Mouse (Mus musculus) hindbrain, embryonic 13.5 days (tissue): ENCODE measurements around the gene Gbf1. TPM values are rescaled to one million over a fixed set of nuclear protein-coding genes. Genes with fewer than 3 reads are reported as not detected.

Experiments used
- ATAC-seq: fragments of 200-750 bp; cut with Nextera tagmentation; 2 replicates; pipeline ENCODE4 v1.8.0; 2017; ENCODE audit warnings: moderate TSS enrichment; ENCODE audit not compliant: low FRiP score
- H3K27ac ChIP-seq: fragments of 300-500 bp; sonication (generic); 2 replicates; pipeline ENCODE4 v1.5.1; 2015; ENCODE audit warnings: inconsistent platforms, mild to moderate bottlenecking, moderate library complexity
- H3K27me3 ChIP-seq: fragments of 300-500 bp; sonication (generic); 2 replicates; pipeline ENCODE4 v1.6.1; 2015; ENCODE audit warnings: mild to moderate bottlenecking, inconsistent platforms
- H3K36me3 ChIP-seq: fragments of 300-500 bp; sonication (generic); 2 replicates; pipeline ENCODE4 v1.6.1; 2015; ENCODE audit warnings: mild to moderate bottlenecking, inconsistent platforms
- H3K4me1 ChIP-seq: fragments of 300-500 bp; sonication (generic); replicated peaks from 2 replicates; pipeline ENCODE4 v1.6.1; 2015; ENCODE audit warnings: inconsistent platforms
- H3K4me2 ChIP-seq: fragments of 300-500 bp; sonication (generic); 2 replicates; pipeline ENCODE4 v1.6.1; 2015; ENCODE audit warnings: inconsistent platforms, mild to moderate bottlenecking, moderate library complexity
- H3K4me3 ChIP-seq: fragments of 300-500 bp; sonication (generic); 2 replicates; pipeline ENCODE4 v1.5.1; 2015; ENCODE audit warnings: mild to moderate bottlenecking, inconsistent platforms
- H3K9ac ChIP-seq: fragments of 300-500 bp; sonication (generic); 2 replicates; pipeline ENCODE4 v1.6.1; 2015; ENCODE audit warnings: mild to moderate bottlenecking, inconsistent platforms
- H3K9me3 ChIP-seq: fragments of 300-500 bp; sonication (generic); 2 replicates; pipeline ENCODE4 v1.6.1; 2016; ENCODE audit warnings: inconsistent platforms
- WGBS: fragments of 180-500 bp; shearing (Covaris S2); methylation state at CpG from one replicate; pipeline ENCODE4 v1.1.7; 2015; 5-methylcytosine and 5-hydroxymethylcytosine counted together
- polyA plus RNA-seq: library from polyadenylated mRNA; unstranded; fragments of >200 nt; fragmentation: Nextera tagmentation; extraction: Ambion mirVana; gene quantifications from 2 replicates; pipeline ENCODE4 v1.2.1, GENCODE M21; 2015

Gbf1 gene
- polyA plus RNA-seq, 1 experiment from 2014 or later, result 71.6 TPM

DNA sequence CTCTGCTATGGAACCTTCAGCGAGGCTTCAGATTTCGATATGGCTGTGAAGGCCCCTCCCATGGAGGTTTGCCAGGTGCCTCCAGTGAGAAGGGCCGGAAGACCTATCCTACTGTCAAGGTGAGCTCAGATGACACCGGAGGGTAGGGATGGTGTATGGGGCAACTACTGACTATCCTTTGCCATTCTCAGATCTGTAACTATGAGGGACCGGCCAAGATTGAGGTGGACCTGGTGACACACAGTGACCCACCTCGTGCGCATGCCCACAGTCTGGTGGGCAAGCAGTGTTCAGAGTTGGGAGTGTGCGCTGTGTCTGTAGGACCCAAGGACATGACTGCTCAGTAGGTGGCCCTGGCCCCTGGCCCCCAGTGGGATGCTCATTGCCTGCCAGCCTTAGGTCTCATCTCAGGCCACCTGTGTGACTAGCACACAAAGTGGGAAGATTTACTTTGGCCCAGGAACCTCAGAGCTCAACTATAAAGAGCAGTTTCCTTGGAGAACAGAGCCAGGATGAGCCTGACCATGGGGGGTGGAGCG lies 154.5 kb downstream of the Gbf1 start:
- Histone ChIP-seq H3K9me3 (no peaks in the 10 kb centered on the region), H3K4me2 (no peak overlapping the region), H3K9ac (no peak overlapping the region), H3K4me1 (peaks cover 34% of the 10 kb centered on the region), H3K36me3 (peaks cover 15% of the 10 kb centered on the region), H3K4me3 (no peak overlapping the region), H3K27ac (no peak overlapping the region), H3K27me3 (peaks cover 64% of the 10 kb centered on the region)
- no peak for ATAC-seq
- 93% methylated on average over 9 of the region's 9 CpGs for WGBS

DNA sequence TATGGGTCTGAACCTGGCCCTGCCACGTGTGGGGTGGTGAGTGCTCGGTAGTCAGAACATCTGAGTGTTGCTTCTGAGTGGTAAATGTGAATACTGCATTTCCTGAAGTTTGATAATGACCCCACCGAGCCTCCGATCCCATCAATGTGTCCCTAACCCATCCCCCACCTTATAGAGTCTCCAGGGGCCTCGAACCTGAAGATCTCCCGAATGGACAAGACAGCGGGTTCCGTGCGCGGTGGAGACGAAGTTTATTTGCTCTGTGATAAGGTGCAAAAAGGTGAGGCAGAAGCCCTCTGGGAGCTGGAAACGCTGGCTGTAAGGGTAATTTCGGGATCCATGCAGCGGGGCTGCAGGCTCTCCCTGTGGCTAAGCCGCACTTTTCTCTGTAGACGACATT lies 155.5 kb downstream of the Gbf1 start:
- 78% methylated on average over 16 of the region's 16 CpGs for WGBS
- no peak overlapping the region for H3K4me3 ChIP-seq
- peaks cover 25% of the 10 kb centered on the region for H3K36me3 ChIP-seq
- no peak overlapping the region for H3K9ac ChIP-seq
- H3K27me3 ChIP-seq, result peaks cover 73% of the 10 kb centered on the region
- no peaks in the 10 kb centered on the region for H3K9me3 ChIP-seq
- no peak for ATAC-seq
- no peak overlapping the region for H3K27ac ChIP-seq
- no peak overlapping the region for H3K4me2 ChIP-seq
- peaks cover 34% of the 10 kb centered on the region for H3K4me1 ChIP-seq

DNA sequence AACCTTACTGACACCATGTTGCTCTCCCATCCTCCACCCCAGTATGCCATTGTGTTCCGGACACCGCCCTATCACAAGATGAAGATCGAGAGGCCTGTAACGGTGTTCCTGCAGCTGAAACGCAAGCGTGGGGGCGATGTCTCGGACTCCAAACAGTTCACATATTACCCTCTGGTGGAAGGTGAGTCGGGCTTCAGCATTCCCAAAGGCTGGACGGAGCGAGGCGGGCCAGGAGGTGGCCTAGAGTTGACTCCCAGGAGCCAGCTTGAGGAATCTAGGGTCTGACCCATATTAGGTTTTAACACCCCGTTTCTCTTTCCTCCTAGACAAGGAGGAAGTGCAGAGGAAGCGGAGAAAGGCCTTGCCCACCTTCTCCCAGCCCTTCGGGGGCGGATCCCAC lies 156.0 kb downstream of the Gbf1 start:
- Histone ChIP-seq H3K36me3 (peaks cover 30% of the 10 kb centered on the region), H3K4me2 (peak overlapping the region; percentile 78), H3K4me1 (peaks cover 34% of the 10 kb centered on the region), H3K27ac (no peak overlapping the region), H3K27me3 (peaks cover 78% of the 10 kb centered on the region), H3K9me3 (no peaks in the 10 kb centered on the region), H3K4me3 (peak overlapping the region; percentile 44; the same call in 1 of the 2 replicates), H3K9ac (no peak overlapping the region)
- ATAC-seq, result no peak
- 54% methylated on average over 16 of the region's 16 CpGs for WGBS

DNA sequence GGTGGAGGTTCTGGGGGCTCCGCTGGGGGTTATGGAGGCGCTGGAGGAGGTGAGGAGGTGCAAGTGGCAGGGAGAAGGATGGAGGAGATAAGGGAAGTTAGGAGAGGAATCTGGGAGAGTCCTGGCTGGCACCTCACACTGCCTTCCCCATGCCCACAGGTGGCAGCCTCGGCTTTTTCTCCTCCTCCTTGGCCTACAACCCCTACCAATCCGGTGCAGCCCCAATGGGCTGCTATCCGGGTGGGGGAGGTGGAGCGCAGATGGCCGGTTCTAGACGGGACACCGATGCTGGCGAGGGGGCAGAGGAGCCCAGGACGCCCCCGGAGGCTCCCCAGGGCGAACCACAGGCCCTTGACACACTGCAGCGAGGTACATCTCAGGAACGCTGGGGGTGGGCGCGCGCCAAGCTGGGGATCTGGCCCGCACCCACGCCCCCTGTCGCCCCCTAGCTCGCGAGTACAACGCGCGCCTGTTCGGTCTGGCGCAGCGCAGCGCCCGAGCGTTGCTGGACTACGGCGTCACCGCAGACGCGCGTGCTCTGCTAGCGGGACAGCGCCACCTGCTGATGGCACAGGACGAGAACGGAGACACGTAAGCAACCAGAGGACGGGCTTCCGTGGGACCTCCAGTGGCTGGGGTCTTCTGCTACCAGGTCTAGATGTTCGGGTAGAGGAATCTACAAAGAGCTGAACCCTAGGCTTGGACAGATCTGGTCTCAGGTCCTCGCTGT lies 156.6 kb downstream of the Gbf1 start:
- Histone ChIP-seq H3K9ac (peak overlapping the region; percentile 74), H3K4me2 (peak overlapping the region; percentile 78), H3K4me1 (peaks cover 32% of the 10 kb centered on the region), H3K27ac (no peak overlapping the region), H3K9me3 (no peaks in the 10 kb centered on the region), H3K27me3 (peaks cover 84% of the 10 kb centered on the region), H3K36me3 (peaks cover 36% of the 10 kb centered on the region), H3K4me3 (peak overlapping the region; percentile 44)
- ATAC-seq, result peak; percentile 59
- 2% methylated on average over 47 of the region's 47 CpGs for WGBS

DNA sequence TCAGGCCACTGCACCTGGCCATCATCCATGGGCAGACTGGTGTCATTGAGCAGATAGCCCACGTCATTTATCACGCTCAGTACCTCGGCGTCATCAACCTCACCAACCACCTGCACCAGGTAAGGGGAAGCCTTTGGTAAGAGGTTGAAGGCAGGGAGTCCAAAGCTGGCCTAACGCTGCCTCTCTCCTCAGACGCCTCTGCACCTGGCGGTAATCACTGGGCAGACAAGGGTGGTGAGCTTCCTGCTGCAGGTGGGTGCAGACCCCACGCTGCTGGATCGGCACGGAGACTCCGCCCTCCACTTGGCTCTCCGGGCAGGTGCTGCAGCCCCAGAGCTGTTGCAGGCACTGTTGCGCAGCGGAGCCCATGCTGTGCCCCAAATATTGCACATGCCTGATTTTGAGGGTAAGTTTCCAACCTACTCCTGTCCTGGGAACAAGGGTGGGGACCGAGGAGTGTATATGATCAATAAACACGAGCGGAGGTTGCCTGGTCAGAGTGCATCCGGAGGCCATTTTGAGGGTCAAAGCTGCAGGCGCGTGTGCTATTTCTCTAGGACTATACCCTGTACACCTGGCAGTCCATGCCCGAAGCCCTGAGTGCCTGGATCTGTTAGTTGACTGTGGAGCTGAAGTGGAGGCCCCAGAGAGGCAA lies 157.5 kb downstream of the Gbf1 start:
- H3K9ac ChIP-seq, result no peak overlapping the region
- H3K9me3 ChIP-seq, result no peaks in the 10 kb centered on the region
- 87% methylated on average over 21 of the region's 21 CpGs for WGBS
- H3K36me3 ChIP-seq, result peaks cover 45% of the 10 kb centered on the region
- no peak overlapping the region for H3K4me2 ChIP-seq
- no peak overlapping the region for H3K27ac ChIP-seq
- H3K27me3 ChIP-seq, result peaks cover 90% of the 10 kb centered on the region
- H3K4me1 ChIP-seq, result peaks cover 23% of the 10 kb centered on the region
- H3K4me3 ChIP-seq, result no peak overlapping the region
- no peak for ATAC-seq

DNA sequence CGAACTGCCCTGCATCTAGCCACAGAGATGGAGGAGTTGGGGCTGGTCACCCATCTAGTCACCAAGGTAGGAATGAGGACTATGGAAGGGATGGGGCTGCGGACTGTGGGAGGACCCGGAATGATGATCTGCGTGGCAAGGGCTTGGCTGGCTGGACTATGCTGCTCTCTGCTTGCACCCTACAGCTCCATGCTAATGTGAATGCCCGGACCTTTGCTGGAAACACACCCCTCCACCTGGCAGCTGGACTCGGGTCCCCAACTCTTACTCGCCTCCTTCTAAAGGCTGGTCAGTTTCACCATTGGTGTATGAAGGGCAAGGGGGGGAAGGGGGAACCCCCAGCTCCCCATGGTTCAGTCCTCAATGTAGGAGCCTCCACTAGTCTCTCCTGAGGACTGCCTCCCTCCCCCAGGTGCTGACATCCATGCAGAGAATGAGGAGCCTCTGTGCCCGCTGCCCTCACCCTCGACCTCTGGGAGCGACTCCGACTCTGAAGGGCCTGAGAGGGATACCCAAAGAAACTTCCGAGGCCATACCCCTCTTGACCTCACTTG lies 158.1 kb downstream of the Gbf1 start:
- Histone ChIP-seq H3K27ac (no peak overlapping the region), H3K9ac (no peak overlapping the region), H3K4me1 (peaks cover 19% of the 10 kb centered on the region), H3K27me3 (peaks cover 90% of the 10 kb centered on the region), H3K4me3 (no peak overlapping the region), H3K9me3 (no peaks in the 10 kb centered on the region), H3K36me3 (peaks cover 47% of the 10 kb centered on the region), H3K4me2 (no peak overlapping the region)
- no peak for ATAC-seq
- WGBS, result 88% methylated on average over 12 of the region's 12 CpGs

DNA sequence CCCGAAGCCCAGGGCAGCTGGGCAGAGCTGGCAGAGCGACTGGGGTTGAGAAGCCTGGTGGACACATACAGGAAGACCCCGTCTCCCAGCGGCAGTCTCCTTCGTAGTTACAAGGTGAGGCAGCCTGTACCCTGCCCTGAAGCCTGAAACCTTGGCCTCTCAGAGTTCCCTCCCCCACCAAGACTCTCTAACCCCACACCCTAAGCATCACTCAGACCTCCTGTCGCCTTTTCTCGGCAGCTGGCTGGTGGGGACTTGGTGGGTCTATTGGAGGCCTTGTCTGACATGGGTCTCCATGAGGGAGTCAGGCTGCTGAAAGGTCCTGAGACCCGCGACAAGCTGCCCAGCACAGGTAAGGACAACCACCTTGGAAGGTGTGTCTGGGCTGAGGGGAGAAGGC lies 159.0 kb downstream of the Gbf1 start:
- no peak overlapping the region for H3K9ac ChIP-seq
- no peak overlapping the region for H3K27ac ChIP-seq
- no peak for ATAC-seq
- no peak overlapping the region for H3K4me2 ChIP-seq
- H3K27me3 ChIP-seq, result peaks cover 90% of the 10 kb centered on the region
- H3K4me1 ChIP-seq, result peaks cover 19% of the 10 kb centered on the region
- no peak overlapping the region for H3K4me3 ChIP-seq
- peaks cover 47% of the 10 kb centered on the region for H3K36me3 ChIP-seq
- H3K9me3 ChIP-seq, result no peaks in the 10 kb centered on the region
- whole genome bisulfite sequencing, result 90% methylated on average over 9 of the region's 9 CpGs

DNA sequence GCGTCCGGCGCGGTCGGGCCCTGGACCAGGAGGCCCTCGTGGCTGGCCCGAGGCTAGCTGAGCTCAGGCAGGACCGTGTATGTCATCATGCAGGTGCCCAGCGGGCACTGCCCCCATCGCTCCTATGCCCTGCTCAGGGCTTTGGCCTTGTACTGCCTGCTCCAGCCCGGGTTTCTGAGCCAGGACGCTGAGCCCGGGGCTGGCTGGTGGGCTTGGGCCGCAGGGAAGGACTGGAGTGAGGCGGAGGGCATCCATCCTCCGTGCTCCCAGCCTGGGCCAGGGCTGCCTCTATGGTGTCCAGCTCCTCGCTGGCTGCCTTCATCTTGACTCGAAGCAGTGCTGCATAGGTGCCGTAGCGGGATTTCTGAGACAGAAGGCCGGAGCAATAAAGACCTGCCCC lies 160.3 kb downstream of the Gbf1 start:
- Histone ChIP-seq H3K4me3 (no peak overlapping the region), H3K4me1 (peaks cover 31% of the 10 kb centered on the region), H3K27ac (no peak overlapping the region), H3K9ac (0 out of 2 replicates have a peak overlapping the region, but pooled peaks have one; percentile 13), H3K4me2 (no peak overlapping the region), H3K36me3 (peaks cover 47% of the 10 kb centered on the region), H3K27me3 (peaks cover 90% of the 10 kb centered on the region), H3K9me3 (no peaks in the 10 kb centered on the region)
- WGBS, result 89% methylated on average over 21 of the region's 21 CpGs
- ATAC-seq, result no peak

DNA sequence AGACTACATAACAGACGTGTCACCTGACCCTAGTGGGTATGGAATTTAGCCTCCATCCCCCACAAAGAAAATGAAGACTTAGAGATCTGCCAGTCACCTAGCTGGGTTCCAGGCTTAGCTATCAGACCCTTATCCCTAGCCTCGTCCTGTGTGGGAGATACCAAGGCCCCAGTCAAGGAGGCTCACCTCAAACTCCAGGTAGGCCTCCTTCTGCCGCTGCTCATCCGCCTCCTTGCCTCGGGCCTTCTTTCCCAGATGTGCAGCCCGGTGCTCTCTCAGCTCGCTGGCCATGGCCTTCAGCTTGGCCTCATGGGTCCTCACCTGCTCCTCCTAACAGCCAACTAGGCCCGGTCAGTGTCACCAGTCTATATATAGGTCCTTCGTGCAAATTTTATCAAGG lies 160.8 kb downstream of the Gbf1 start:
- Histone ChIP-seq H3K27ac (no peak overlapping the region), H3K9ac (no peak overlapping the region), H3K27me3 (peaks cover 90% of the 10 kb centered on the region), H3K36me3 (peaks cover 47% of the 10 kb centered on the region), H3K9me3 (no peaks in the 10 kb centered on the region), H3K4me2 (no peak overlapping the region), H3K4me1 (peaks cover 37% of the 10 kb centered on the region), H3K4me3 (no peak overlapping the region)
- WGBS, result 86% methylated on average over 9 of the region's 9 CpGs
- no peak for ATAC-seq

DNA sequence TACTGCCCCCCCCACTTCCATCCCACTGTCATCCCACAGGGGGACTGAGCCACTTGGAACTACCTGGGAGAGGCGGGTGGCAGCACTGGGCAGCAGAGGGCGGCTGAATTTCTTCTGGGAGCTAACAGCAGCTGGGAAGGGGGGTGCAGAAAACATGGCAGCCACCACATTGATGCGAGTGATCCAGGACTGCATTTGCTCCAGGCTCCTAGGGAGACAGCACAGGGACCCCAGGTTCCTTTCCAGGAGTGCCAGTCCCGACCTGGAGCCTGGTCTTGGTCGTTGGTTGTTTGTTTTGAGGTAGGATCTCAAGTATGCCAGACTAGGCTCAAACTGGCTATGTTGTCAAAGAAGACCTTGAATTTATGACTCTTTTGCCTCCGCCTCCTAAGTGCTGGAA lies 161.3 kb downstream of the Gbf1 start:
- H3K27me3 ChIP-seq, result peaks cover 90% of the 10 kb centered on the region
- H3K9me3 ChIP-seq, result no peaks in the 10 kb centered on the region
- no peak overlapping the region for H3K27ac ChIP-seq
- no peak for ATAC-seq
- no peak overlapping the region for H3K4me3 ChIP-seq
- H3K4me1 ChIP-seq, result peaks cover 40% of the 10 kb centered on the region
- no peak overlapping the region for H3K4me2 ChIP-seq
- H3K9ac ChIP-seq, result no peak overlapping the region
- WGBS, result 74% methylated on average over 6 of the region's 6 CpGs
- peaks cover 47% of the 10 kb centered on the region for H3K36me3 ChIP-seq

DNA sequence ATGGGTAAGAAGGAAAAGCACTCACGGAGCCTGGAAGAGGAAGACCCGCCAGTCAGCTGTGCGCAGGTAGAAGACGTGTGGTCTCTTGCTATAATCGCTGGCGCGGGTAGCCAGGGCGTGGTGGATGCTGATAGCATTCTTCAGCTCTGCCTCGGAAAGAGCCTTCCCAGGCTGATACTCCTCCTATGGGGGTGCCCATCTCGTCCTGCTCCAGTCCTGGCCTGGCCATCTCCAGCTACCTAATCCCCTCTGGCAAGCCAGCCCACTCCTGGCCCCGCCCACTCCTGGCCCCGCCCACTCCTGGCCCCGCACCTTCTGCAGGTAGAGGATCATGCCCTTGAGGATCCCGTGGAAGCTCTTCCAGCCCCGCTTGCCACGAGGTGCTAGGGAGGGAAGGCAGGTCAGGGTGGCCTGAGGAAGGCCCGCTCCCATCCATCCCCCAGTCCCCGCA lies 161.9 kb downstream of the Gbf1 start:
- ATAC-seq, result no peak
- peaks cover 92% of the 10 kb centered on the region for H3K27me3 ChIP-seq

DNA sequence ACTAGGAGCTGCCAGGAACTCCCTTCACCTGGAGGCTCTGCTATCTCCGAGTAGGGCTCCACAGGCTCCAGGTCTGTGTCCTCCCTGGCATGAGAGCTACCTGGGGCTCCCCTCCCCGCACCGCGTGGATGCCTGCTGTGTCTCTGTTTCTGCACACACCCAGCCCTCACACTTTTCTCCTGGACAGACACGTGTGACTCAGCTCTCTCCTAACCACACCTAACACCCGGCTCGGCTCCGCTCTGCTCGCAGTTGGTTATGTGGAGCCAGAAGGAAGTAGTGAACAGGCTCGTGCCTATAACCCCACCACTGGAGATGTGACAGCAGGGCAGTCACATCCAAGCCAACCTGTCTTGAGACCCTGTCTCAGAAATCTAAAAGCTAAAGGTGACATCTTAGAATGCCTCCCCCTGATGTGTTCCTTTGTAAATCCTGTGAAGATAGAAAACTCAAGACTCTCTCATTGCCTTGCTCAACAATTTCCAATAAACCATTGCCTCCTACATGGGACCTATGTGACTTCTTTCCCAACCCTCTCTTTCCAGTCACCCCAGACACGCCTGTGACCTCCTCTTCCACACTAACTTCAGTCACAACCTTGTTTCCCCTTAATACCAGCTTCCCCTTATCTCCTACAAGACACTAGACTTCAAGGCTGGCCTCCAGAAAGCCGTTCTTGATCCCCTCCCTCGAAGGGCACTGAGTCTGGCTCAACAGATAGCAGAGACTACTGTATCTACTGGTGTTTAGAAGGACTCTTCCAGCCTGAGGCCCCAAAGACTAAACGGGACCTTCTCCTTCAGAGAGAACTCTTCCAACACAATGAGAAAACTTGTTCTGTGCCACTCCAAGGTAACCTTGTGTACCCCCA lies 162.8 kb downstream of the Gbf1 start:
- H3K4me1 ChIP-seq, result peaks cover 48% of the 10 kb centered on the region

More for the DNA sequence above, 161.9 kb downstream of the Gbf1 start:
- Histone ChIP-seq H3K9ac (no peak overlapping the region), H3K27ac (no peak overlapping the region), H3K4me1 (peaks cover 41% of the 10 kb centered on the region), H3K4me2 (no peak overlapping the region), H3K36me3 (peaks cover 47% of the 10 kb centered on the region), H3K4me3 (no peak overlapping the region), H3K9me3 (no peaks in the 10 kb centered on the region)
- WGBS, result 15% methylated on average over 18 of the region's 18 CpGs

More for the DNA sequence above, 162.8 kb downstream of the Gbf1 start:
- Histone ChIP-seq H3K4me3 (no peak overlapping the region), H3K9me3 (no peaks in the 10 kb centered on the region), H3K4me2 (no peak overlapping the region), H3K27ac (no peak overlapping the region), H3K9ac (no peak overlapping the region), H3K36me3 (peaks cover 47% of the 10 kb centered on the region), H3K27me3 (peaks cover 94% of the 10 kb centered on the region)
- ATAC-seq, result no peak
- WGBS, result 49% methylated on average over 14 of the region's 14 CpGs
